Mouse (Mus musculus): ENCODE results near the gene Klhl29. TPM values are rescaled to one million over a fixed set of nuclear protein-coding genes. Genes with fewer than 3 reads are reported as not detected.

Gene Klhl29
- polyA plus RNA-seq, 1 experiment from 2014 or later, result 2.8 TPM

DNA sequence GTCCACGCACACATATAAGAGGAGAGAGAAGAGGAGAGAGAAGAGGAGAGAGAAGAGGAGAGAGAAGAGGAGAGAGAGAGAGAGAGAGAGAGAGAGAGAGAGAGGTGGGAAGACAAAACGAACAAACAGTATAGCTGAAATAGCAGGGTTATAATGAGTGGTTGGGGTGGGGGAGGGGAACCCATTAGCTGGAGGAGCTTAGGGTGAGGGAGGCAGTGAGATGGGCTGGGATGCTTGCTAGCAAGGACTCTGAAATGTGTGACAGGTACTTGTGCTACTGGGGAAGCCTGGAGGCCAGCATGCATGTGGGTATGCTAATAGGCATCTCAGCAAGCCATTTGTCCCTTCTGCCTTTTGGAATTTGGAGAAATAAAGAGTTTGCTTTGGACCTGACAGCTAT is 122.9 kb downstream of the Klhl29 start:
- Histone ChIP-seq H3K9ac (ENCODE audit: low read length) (no peak overlapping the region), H3K36me3 (ENCODE audit: control insufficient read depth, insufficient read depth, low read length) (no peaks in the 10 kb centered on the region), H3K4me3 (ENCODE audit: low read depth, low read length) (no peak overlapping the region), H3K4me2 (ENCODE audit: low read length) (no peak overlapping the region), H3K27ac (ENCODE audit: low read depth) (no peak overlapping the region), H3K27me3 (replicated peaks; ENCODE audit: control insufficient read depth, insufficient read depth, low read length) (no peaks in the 10 kb centered on the region), H3K9me3 (ENCODE audit: control insufficient read depth, low read length) (no peaks in the 10 kb centered on the region), H3K4me1 (replicated peaks; ENCODE audit: control insufficient read depth, insufficient read depth, low read length) (peaks cover 24% of the 10 kb centered on the region)
- WGBS, result 81% methylated on average over 2 of the region's 2 CpGs
- DNase-seq (ENCODE audit: low spot score), result no peak
- ATAC-seq (replicated peaks; ENCODE audit: low FRiP score, low TSS enrichment, low read depth), result no peak

- ATAC-seq (replicated peaks; ENCODE audit: low FRiP score, low TSS enrichment, low read depth), result no peak
- Histone ChIP-seq H3K4me2 (ENCODE audit: low read length) (no peak overlapping the region), H3K27me3 (replicated peaks; ENCODE audit: control insufficient read depth, insufficient read depth, low read length) (no peaks in the 10 kb centered on the region), H3K4me1 (replicated peaks; ENCODE audit: control insufficient read depth, insufficient read depth, low read length) (peaks cover 17% of the 10 kb centered on the region), H3K9ac (ENCODE audit: low read length) (no peak overlapping the region), H3K27ac (ENCODE audit: low read depth) (no peak overlapping the region), H3K4me3 (ENCODE audit: low read depth, low read length) (no peak overlapping the region), H3K36me3 (ENCODE audit: control insufficient read depth, insufficient read depth, low read length) (no peaks in the 10 kb centered on the region), H3K9me3 (ENCODE audit: control insufficient read depth, low read length) (no peaks in the 10 kb centered on the region)
- WGBS, result 44% methylated on average over 7 of the region's 7 CpGs
- DNase-seq (ENCODE audit: low spot score), result no peak
Observed at GRCm38 (mm10) chr12:5250042-5250441, 125.4 kb downstream of the Klhl29 start.

GRCm38 (mm10) chr12:5249068-5249467 is 126.4 kb downstream of the Klhl29 start:
- no peaks in the 10 kb centered on the region for H3K27me3 ChIP-seq (replicated peaks; ENCODE audit: control insufficient read depth, insufficient read depth, low read length)
- 90% methylated on average over 13 of the region's 13 CpGs for WGBS
- H3K36me3 ChIP-seq (ENCODE audit: control insufficient read depth, insufficient read depth, low read length), result no peaks in the 10 kb centered on the region
- H3K4me1 ChIP-seq (replicated peaks; ENCODE audit: control insufficient read depth, insufficient read depth, low read length), result peaks cover 14% of the 10 kb centered on the region; the same call in 1 of the 2 replicates
- no peaks in the 10 kb centered on the region for H3K9me3 ChIP-seq (ENCODE audit: control insufficient read depth, low read length)
- H3K27ac ChIP-seq (ENCODE audit: low read depth), result no peak overlapping the region
- H3K4me2 ChIP-seq (ENCODE audit: low read length), result no peak overlapping the region
- no peak overlapping the region for H3K4me3 ChIP-seq (ENCODE audit: low read depth, low read length)
- H3K9ac ChIP-seq (ENCODE audit: low read length), result no peak overlapping the region
- DNase-seq (ENCODE audit: low spot score), result no peak
- no peak for ATAC-seq (replicated peaks; ENCODE audit: low FRiP score, low TSS enrichment, low read depth)

GRCm38 (mm10) chr12:5247505-5247904 is 128.0 kb downstream of the Klhl29 start:
- Histone ChIP-seq H3K27me3 (replicated peaks; ENCODE audit: control insufficient read depth, insufficient read depth, low read length) (no peaks in the 10 kb centered on the region), H3K4me1 (replicated peaks; ENCODE audit: control insufficient read depth, insufficient read depth, low read length) (peaks cover 14% of the 10 kb centered on the region; the same call in 1 of the 2 replicates), H3K9ac (ENCODE audit: low read length) (no peak overlapping the region), H3K4me3 (ENCODE audit: low read depth, low read length) (no peak overlapping the region), H3K36me3 (ENCODE audit: control insufficient read depth, insufficient read depth, low read length) (no peaks in the 10 kb centered on the region), H3K27ac (ENCODE audit: low read depth) (no peak overlapping the region), H3K4me2 (ENCODE audit: low read length) (no peak overlapping the region), H3K9me3 (ENCODE audit: control insufficient read depth, low read length) (no peaks in the 10 kb centered on the region)
- ATAC-seq (replicated peaks; ENCODE audit: low FRiP score, low TSS enrichment, low read depth), result no peak
- DNase-seq (ENCODE audit: low spot score), result no peak
- 7% methylated on average over 6 of the region's 6 CpGs for WGBS

GRCm38 (mm10) chr12:5246721-5247341 is 128.7 kb downstream of the Klhl29 start:
- H3K4me2 ChIP-seq (ENCODE audit: low read length), result no peak overlapping the region
- H3K36me3 ChIP-seq (ENCODE audit: control insufficient read depth, insufficient read depth, low read length), result no peaks in the 10 kb centered on the region
- H3K9me3 ChIP-seq (ENCODE audit: control insufficient read depth, low read length), result no peaks in the 10 kb centered on the region
- H3K27ac ChIP-seq (ENCODE audit: low read depth), result no peak overlapping the region
- peaks cover 14% of the 10 kb centered on the region; the same call in 1 of the 2 replicates for H3K4me1 ChIP-seq (replicated peaks; ENCODE audit: control insufficient read depth, insufficient read depth, low read length)
- no peaks in the 10 kb centered on the region for H3K27me3 ChIP-seq (replicated peaks; ENCODE audit: control insufficient read depth, insufficient read depth, low read length)
- DNase-seq (ENCODE audit: low spot score) (no peak), ATAC-seq (replicated peaks; ENCODE audit: low FRiP score, low TSS enrichment, low read depth) (no peak)
- H3K9ac ChIP-seq (ENCODE audit: low read length), result no peak overlapping the region
- WGBS, result 57% methylated on average over 15 of the region's 15 CpGs
- no peak overlapping the region for H3K4me3 ChIP-seq (ENCODE audit: low read depth, low read length)

- Histone ChIP-seq H3K4me1 (replicated peaks; ENCODE audit: control insufficient read depth, insufficient read depth, low read length) (peaks cover 14% of the 10 kb centered on the region; the same call in 1 of the 2 replicates), H3K27me3 (replicated peaks; ENCODE audit: control insufficient read depth, insufficient read depth, low read length) (no peaks in the 10 kb centered on the region), H3K9ac (ENCODE audit: low read length) (no peak overlapping the region), H3K4me3 (ENCODE audit: low read depth, low read length) (no peak overlapping the region), H3K9me3 (ENCODE audit: control insufficient read depth, low read length) (no peaks in the 10 kb centered on the region), H3K36me3 (ENCODE audit: control insufficient read depth, insufficient read depth, low read length) (no peaks in the 10 kb centered on the region), H3K4me2 (ENCODE audit: low read length) (no peak overlapping the region), H3K27ac (ENCODE audit: low read depth) (no peak overlapping the region)
- DNase-seq (ENCODE audit: low spot score) (no peak), ATAC-seq (replicated peaks; ENCODE audit: low FRiP score, low TSS enrichment, low read depth) (no peak)
- whole genome bisulfite sequencing, result 66% methylated on average over 9 of the region's 9 CpGs
Observed at GRCm38 (mm10) chr12:5246193-5246621, 129.3 kb downstream of the Klhl29 start.

DNA sequence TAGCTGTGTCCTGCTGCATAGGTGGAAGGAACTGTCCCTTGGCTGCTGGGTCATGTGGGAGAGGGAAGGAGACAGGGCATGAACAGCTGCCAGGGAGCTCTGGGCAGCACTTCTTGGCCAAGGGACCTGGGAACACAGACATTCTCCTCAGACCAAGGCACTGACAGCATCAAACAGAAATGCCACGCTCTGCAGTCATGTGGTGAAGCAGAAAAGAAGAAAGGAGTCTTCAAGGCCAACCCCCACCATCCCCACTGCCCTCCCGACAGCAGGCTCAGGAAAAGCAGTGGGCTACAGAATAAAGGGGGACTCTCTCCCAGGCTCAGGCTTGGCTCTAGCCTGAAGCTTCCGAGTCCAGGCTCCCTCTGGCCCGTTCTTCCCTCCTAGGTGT is 130.3 kb downstream of the Klhl29 start:
- no peak overlapping the region for H3K4me2 ChIP-seq (ENCODE audit: low read length)
- peaks cover 15% of the 10 kb centered on the region; the same call in 1 of the 2 replicates for H3K4me1 ChIP-seq (replicated peaks; ENCODE audit: control insufficient read depth, insufficient read depth, low read length)
- DNase-seq (ENCODE audit: low spot score) (no peak), ATAC-seq (replicated peaks; ENCODE audit: low FRiP score, low TSS enrichment, low read depth) (no peak)
- WGBS, result 69% methylated on average over 4 of the region's 4 CpGs
- no peaks in the 10 kb centered on the region for H3K27me3 ChIP-seq (replicated peaks; ENCODE audit: control insufficient read depth, insufficient read depth, low read length)
- no peaks in the 10 kb centered on the region for H3K9me3 ChIP-seq (ENCODE audit: control insufficient read depth, low read length)
- no peak overlapping the region for H3K9ac ChIP-seq (ENCODE audit: low read length)
- no peak overlapping the region for H3K27ac ChIP-seq (ENCODE audit: low read depth)
- no peak overlapping the region for H3K4me3 ChIP-seq (ENCODE audit: low read depth, low read length)
- no peaks in the 10 kb centered on the region for H3K36me3 ChIP-seq (ENCODE audit: control insufficient read depth, insufficient read depth, low read length)

DNA sequence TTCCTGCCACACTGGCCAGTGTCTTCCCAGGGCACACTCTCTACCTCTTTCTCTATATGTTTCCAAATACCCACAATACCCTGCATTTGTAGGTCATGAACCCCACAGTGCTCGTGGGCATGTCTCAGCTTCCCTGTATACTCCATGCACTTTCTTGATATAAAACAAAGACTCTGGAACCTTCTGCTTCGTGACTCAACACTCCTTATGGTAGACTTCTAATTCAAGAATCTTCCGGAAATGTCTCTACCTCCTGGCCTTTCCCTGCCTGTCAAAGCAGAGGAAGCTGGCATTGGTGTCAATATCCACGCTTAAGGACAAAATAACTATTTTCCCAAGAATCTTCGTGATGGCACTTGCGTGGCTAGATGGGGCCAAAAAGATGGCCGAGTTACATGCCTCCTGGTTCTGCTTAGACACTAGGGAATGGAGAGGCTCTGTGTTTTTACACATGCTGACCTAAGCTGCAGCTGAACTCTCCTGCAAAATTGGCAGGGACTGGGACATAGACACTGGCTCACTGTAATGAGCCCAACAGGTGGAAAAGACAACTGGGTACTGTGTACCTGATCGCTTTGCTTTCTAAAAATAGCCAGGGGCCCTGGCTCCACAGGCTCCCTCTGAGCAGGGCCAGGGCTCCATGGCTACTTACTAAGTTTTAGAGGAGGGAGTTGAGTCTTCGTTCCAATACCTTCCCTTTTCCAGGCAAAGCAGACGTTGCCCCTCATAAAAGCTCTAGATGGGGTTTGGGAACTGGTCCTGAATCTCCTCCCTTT is 130.9 kb downstream of the Klhl29 start:
- Histone ChIP-seq H3K9ac (ENCODE audit: low read length) (no peak overlapping the region), H3K27ac (ENCODE audit: low read depth) (no peak overlapping the region), H3K27me3 (replicated peaks; ENCODE audit: control insufficient read depth, insufficient read depth, low read length) (no peaks in the 10 kb centered on the region), H3K9me3 (ENCODE audit: control insufficient read depth, low read length) (no peaks in the 10 kb centered on the region), H3K36me3 (ENCODE audit: control insufficient read depth, insufficient read depth, low read length) (no peaks in the 10 kb centered on the region), H3K4me3 (ENCODE audit: low read depth, low read length) (no peak overlapping the region), H3K4me1 (replicated peaks; ENCODE audit: control insufficient read depth, insufficient read depth, low read length) (peaks cover 21% of the 10 kb centered on the region), H3K4me2 (ENCODE audit: low read length) (no peak overlapping the region)
- ATAC-seq (replicated peaks; ENCODE audit: low FRiP score, low TSS enrichment, low read depth), result no peak
- DNase-seq (ENCODE audit: low spot score), result no peak
- WGBS, result 88% methylated on average over 10 of the region's 10 CpGs

Data from intestine, embryonic 14.5 days (tissue).